Mouse (Mus musculus) embryonic facial prominence, embryonic 15.5 days (tissue): Measurements from ENCODE around the gene Sec1. TPM values are rescaled to one million over a fixed set of nuclear protein-coding genes. Genes with fewer than 3 reads are reported as not detected.
A peak's percentile ranks its signal among the peaks of the same experiment; 100 is the strongest.

Experiments
- ATAC-seq: fragments of 200-750 bp; cut with Nextera tagmentation; 2 replicates; pipeline ENCODE4 v1.8.0; 2017; ENCODE audit warnings: low read depth, moderate TSS enrichment; ENCODE audit not compliant: insufficient number of reproducible peaks, low FRiP score, low TSS enrichment
- H3K27ac ChIP-seq: fragments of 300-500 bp; sonication (generic); replicated peaks from 2 replicates; pipeline ENCODE4 v1.5.1; 2015; ENCODE audit warnings: mild to moderate bottlenecking, inconsistent platforms
- H3K27me3 ChIP-seq: fragments of 300-500 bp; sonication (generic); 2 replicates; pipeline ENCODE4 v1.6.1; 2015; ENCODE audit warnings: inconsistent platforms
- H3K36me3 ChIP-seq: fragments of 300-500 bp; sonication (generic); 2 replicates; pipeline ENCODE4 v1.6.1; 2015; ENCODE audit warnings: mild to moderate bottlenecking, inconsistent platforms
- H3K4me1 ChIP-seq: fragments of 300-500 bp; sonication (generic); 2 replicates; pipeline ENCODE4 v1.6.1; 2015; ENCODE audit warnings: inconsistent platforms
- H3K4me2 ChIP-seq: fragments of 300-500 bp; sonication (generic); replicated peaks from 2 replicates; pipeline ENCODE4 v1.6.1; 2015; ENCODE audit warnings: mild to moderate bottlenecking, inconsistent platforms
- H3K4me3 ChIP-seq: fragments of 300-500 bp; sonication (generic); replicated peaks from 2 replicates; pipeline ENCODE4 v1.5.1; 2015; ENCODE audit warnings: mild to moderate bottlenecking, inconsistent platforms
- H3K9ac ChIP-seq: fragments of 300-500 bp; sonication (generic); 2 replicates; pipeline ENCODE4 v1.6.1; 2015; ENCODE audit warnings: inconsistent platforms
- H3K9me3 ChIP-seq: fragments of 300-500 bp; sonication (generic); replicated peaks from 2 replicates; pipeline ENCODE4 v1.6.1; 2016; ENCODE audit warnings: inconsistent platforms
- WGBS: fragments of 180-500 bp; shearing (Covaris S2); methylation state at CpG from one replicate; pipeline ENCODE4 v1.1.7; 2015; 5-methylcytosine and 5-hydroxymethylcytosine counted together
- polyA plus RNA-seq: library from polyadenylated mRNA; unstranded; fragments of >200 nt; fragmentation: Nextera tagmentation; extraction: Ambion mirVana; gene quantifications from 2 replicates; pipeline ENCODE4 v1.2.1, GENCODE M21; 2015

Sec1 gene
- polyA plus RNA-seq, 1 experiment from 2014 or later = 9.6 TPM

GRCm38 (mm10) chr7:45644872-45645590 is 49.2 kb downstream of the Sec1 start:
- 0 out of 2 replicates have a peak overlapping the region, but pooled peaks have one; percentile 84 for H3K27ac ChIP-seq
- no peaks in the 10 kb centered on the region for H3K36me3 ChIP-seq
- 62% methylated on average over 6 of the region's 6 CpGs for WGBS
- H3K9ac ChIP-seq = no peak overlapping the region
- peak overlapping the region; percentile 72 for H3K4me2 ChIP-seq
- no peak overlapping the region for H3K4me3 ChIP-seq
- no peaks in the 10 kb centered on the region for H3K9me3 ChIP-seq
- H3K4me1 ChIP-seq = peaks cover 48% of the 10 kb centered on the region
- H3K27me3 ChIP-seq = no peaks in the 10 kb centered on the region
- no peak for ATAC-seq

GRCm38 (mm10) chr7:45644183-45644582 is 50.0 kb downstream of the Sec1 start:
- H3K4me3 ChIP-seq = peak overlapping the region; percentile 44
- H3K36me3 ChIP-seq = no peaks in the 10 kb centered on the region
- WGBS = 2% methylated on average over 18 of the region's 18 CpGs
- H3K9me3 ChIP-seq = no peaks in the 10 kb centered on the region
- 0 out of 2 replicates have a peak overlapping the region, but pooled peaks have one; percentile 13 for H3K9ac ChIP-seq
- H3K4me1 ChIP-seq = peaks cover 57% of the 10 kb centered on the region
- H3K27ac ChIP-seq = peak overlapping the region; percentile 84
- H3K27me3 ChIP-seq = no peaks in the 10 kb centered on the region
- peak; percentile 14; the same call in 1 of the 2 replicates for ATAC-seq
- H3K4me2 ChIP-seq = peak overlapping the region; percentile 72

- 2% methylated on average over 28 of the region's 28 CpGs for WGBS
- peak overlapping the region; percentile 84 for H3K27ac ChIP-seq
- H3K9ac ChIP-seq = peak overlapping the region; percentile 51
- no peaks in the 10 kb centered on the region for H3K9me3 ChIP-seq
- peak overlapping the region; percentile 72 for H3K4me2 ChIP-seq
- H3K4me1 ChIP-seq = peaks cover 61% of the 10 kb centered on the region
- no peaks in the 10 kb centered on the region for H3K36me3 ChIP-seq
- peak overlapping the region; percentile 44 for H3K4me3 ChIP-seq
- peak; percentile 88 for ATAC-seq
- no peaks in the 10 kb centered on the region for H3K27me3 ChIP-seq
Measured at GRCm38 (mm10) chr7:45643441-45644178, 50.6 kb downstream of the Sec1 start.

GRCm38 (mm10) chr7:45642503-45643255 is 51.5 kb downstream of the Sec1 start:
- peak overlapping the region; percentile 72 for H3K4me2 ChIP-seq
- H3K27ac ChIP-seq = peak overlapping the region; percentile 84
- peak overlapping the region; percentile 44 for H3K4me3 ChIP-seq
- ATAC-seq = no peak
- peak overlapping the region; percentile 51 for H3K9ac ChIP-seq
- H3K36me3 ChIP-seq = no peaks in the 10 kb centered on the region
- no peaks in the 10 kb centered on the region for H3K9me3 ChIP-seq
- H3K4me1 ChIP-seq = peaks cover 69% of the 10 kb centered on the region
- 33% methylated on average over 16 of the region's 16 CpGs for WGBS
- no peaks in the 10 kb centered on the region for H3K27me3 ChIP-seq

- peaks cover 3% of the 10 kb centered on the region; the same call in 1 of the 2 replicates for H3K36me3 ChIP-seq
- no peaks in the 10 kb centered on the region for H3K9me3 ChIP-seq
- no peak for ATAC-seq
- H3K27ac ChIP-seq = peak overlapping the region; percentile 84
- WGBS = 71% methylated on average over 5 of the region's 5 CpGs
- H3K9ac ChIP-seq = 0 out of 2 replicates have a peak overlapping the region, but pooled peaks have one; percentile 51
- peak overlapping the region; percentile 72 for H3K4me2 ChIP-seq
- H3K27me3 ChIP-seq = no peaks in the 10 kb centered on the region
- peaks cover 70% of the 10 kb centered on the region for H3K4me1 ChIP-seq
- H3K4me3 ChIP-seq = peak overlapping the region; percentile 44
Measured at GRCm38 (mm10) chr7:45642083-45642482, 52.1 kb downstream of the Sec1 start.

DNA sequence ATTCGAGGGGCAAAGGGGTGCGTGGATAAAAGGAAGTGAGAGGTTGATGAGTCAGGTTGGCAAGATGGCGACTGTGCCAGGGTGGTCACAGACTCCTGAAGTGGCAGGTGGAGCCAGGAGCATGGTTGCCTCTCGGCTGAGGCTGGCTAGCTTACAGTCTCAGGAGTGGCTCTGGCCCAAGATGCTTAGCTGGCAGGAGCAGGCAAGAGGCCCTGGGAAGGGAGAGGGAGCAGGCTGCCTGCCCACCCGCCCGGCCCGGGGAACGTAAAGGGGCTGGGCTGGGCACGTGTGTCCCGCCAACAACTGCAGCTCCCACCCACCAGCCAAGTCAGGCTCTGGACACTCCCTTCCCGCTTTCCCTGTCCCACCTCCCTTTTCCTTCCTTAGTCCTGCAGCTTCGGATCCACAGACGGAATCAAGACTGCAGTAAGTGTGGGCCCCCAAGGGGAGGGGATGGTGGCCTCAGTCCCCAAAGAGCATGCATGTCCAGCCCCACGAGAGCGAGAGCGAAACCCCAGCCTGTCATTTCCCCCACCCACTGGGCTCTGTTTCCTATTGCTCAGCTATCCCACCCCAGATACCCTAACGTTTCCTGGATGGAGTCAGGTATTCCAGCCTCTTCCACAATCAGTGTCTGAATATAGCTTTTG is 52.7 kb downstream of the Sec1 start:
- Histone ChIP-seq H3K4me1 (peaks cover 70% of the 10 kb centered on the region), H3K4me3 (peak overlapping the region; percentile 44), H3K4me2 (peak overlapping the region; percentile 72), H3K27me3 (no peaks in the 10 kb centered on the region), H3K9ac (peak overlapping the region; percentile 22; the same call in 1 of the 2 replicates), H3K9me3 (no peaks in the 10 kb centered on the region), H3K27ac (peak overlapping the region; percentile 84), H3K36me3 (peaks cover 8% of the 10 kb centered on the region; the same call in 1 of the 2 replicates)
- peak; percentile 35; the same call in 1 of the 2 replicates for ATAC-seq
- 36% methylated on average over 17 of the region's 17 CpGs for WGBS

DNA sequence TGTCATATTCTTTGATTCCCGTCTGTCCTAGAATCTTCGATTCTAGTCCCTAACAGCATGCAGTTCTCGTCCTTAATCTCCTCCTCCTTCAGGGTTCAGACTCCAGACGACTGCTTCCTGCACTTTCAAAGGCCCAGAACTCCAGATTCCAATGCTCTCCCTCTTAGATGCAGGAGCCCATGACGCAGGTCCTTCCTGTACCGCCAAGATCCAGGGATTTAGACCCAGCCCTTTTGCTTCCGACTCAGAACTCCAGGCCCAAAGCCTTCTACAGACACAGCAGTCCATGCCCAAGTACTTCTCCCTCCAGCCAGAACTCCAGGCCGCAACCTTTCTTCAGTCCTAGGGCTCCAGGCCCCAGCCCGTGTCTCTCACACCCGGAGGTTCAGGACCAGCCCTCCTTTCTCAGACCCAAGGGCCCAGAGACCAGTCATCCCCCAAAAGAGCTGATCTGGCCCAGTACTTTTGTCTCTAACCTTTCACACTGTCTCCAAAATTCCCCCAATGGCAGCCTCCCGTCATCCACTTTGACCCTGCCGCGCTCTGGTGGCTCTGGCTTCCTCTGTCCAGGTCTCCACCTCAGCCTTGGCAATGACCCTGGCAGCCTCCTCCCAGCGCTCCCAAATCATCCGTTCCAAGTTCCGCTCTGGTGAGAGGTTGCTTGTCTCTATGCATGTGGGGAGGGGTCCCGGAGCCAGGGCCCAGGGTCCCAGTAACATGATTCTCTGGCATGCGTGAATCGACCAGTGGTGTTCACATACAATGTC is 53.8 kb downstream of the Sec1 start:
- no peaks in the 10 kb centered on the region for H3K27me3 ChIP-seq
- peaks cover 14% of the 10 kb centered on the region; the same call in 1 of the 2 replicates for H3K36me3 ChIP-seq
- H3K4me1 ChIP-seq = peaks cover 70% of the 10 kb centered on the region
- 68% methylated on average over 19 of the region's 19 CpGs for WGBS
- H3K27ac ChIP-seq = peak overlapping the region; percentile 83
- ATAC-seq = no peak
- peak overlapping the region; percentile 13 for H3K4me3 ChIP-seq
- H3K9ac ChIP-seq = no peak overlapping the region
- peak overlapping the region; percentile 72; the same call in 1 of the 2 replicates for H3K4me2 ChIP-seq
- no peaks in the 10 kb centered on the region for H3K9me3 ChIP-seq

DNA sequence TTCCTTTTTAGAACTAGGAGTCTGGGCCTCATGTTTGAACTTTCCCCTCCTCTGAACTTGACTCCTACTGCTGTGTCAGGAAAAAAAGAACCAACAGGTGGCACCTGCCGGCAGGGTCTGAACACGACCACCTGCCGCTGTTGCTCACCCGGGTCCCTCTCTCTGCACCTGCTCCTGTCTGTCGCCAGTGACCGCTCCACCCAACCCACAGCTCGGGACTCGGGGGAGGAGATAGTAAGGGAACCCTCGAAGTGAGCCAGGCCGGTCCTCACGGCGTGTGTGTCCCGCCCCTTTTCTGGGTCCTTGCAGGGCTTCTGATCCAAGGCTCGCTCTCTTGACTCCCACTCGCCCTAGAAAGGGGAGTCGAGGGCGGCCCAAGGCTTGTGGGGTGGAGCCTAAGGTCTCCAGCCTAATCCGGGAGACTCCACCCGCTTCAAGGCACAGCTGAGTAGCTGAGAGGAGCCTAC is 54.6 kb downstream of the Sec1 start, which contains the start of gene Mamstr:
Gene Mamstr, plus strand, starts transcription at position 417 of the 467 bp plus-strand sequence.
- Histone ChIP-seq H3K4me2 (peak within 1 kb of the TSS; percentile 72), H3K9ac (no peak within 1 kb of the TSS), H3K4me3 (peak within 1 kb of the TSS; percentile 13), H3K27ac (peak within 1 kb of the TSS; percentile 83), H3K9me3 (no peaks in the 10 kb centered on the region), H3K36me3 (peaks cover 14% of the 10 kb centered on the region; the same call in 1 of the 2 replicates), H3K27me3 (no peaks in the 10 kb centered on the region), H3K4me1 (peaks cover 65% of the 10 kb centered on the region)
- ATAC-seq = no peak
- 17% methylated on average over 19 of the region's 19 CpGs for WGBS

DNA sequence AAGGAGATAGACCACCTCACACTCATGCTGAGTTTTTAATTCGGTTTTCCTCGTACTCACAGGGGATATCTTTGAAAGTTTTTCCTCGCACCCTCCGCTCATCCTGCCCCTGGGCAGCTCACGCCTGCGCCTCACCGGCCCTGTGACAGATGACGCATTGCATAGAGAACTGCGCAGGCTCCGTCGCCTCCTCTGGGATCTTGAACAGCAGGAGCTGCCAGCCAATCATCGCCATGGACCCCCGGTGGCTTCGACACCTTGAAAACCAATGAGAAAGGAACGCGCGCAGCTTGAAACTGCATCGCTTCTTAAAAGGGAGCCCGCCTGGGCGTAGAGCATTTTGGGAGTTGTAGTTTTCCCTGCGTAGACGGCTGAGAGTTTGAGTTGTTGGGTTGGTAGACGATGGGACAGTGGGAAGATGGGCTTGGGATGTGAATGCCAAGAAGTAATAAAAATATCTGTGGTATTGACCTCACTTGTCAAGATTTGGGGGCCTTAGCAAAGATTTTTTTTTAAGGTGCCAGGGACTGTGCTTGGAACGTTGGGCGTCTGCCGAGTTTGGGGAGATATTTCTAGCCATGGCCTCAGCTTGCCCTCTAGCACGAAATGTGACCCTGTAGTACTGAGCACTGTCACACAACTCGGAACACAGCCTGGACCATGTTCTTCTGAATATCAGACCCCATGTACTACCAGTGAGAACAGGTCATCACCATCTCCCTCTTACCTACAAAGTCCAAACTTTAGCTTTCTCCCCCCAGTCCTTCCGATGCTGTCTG is 55.4 kb downstream of the Sec1 start:
- no peaks in the 10 kb centered on the region for H3K27me3 ChIP-seq
- WGBS = 18% methylated on average over 29 of the region's 29 CpGs
- ATAC-seq = peak; percentile 86
- no peaks in the 10 kb centered on the region for H3K9me3 ChIP-seq
- H3K4me3 ChIP-seq = peak overlapping the region; percentile 36
- H3K9ac ChIP-seq = no peak overlapping the region
- peak overlapping the region; percentile 35; the same call in 1 of the 2 replicates for H3K27ac ChIP-seq
- peak overlapping the region; percentile 54 for H3K4me2 ChIP-seq
- H3K4me1 ChIP-seq = peaks cover 57% of the 10 kb centered on the region
- peaks cover 14% of the 10 kb centered on the region; the same call in 1 of the 2 replicates for H3K36me3 ChIP-seq
